Mouse (Mus musculus) gastrocnemius, adult 8-10 months (tissue): Measurements from ENCODE around the gene Npr2. TPM values are rescaled to one million over a fixed set of nuclear protein-coding genes. Genes with fewer than 3 reads are reported as not detected.
"Not testable (repeated sequence)": the region's sequence is repeated elsewhere in the genome, so short reads cannot be mapped to it uniquely, and the experiment has no call there.

Experiments used
- DNase-seq, 2 experiments: peaks; one replicate each; pipeline ENCODE4 v3.0.0; 2022; ENCODE audit warnings: low spot score in 2 of 2
- total RNA-seq, 4 experiments: library from RNA; stranded (reverse); gene quantifications; 2 replicates each; pipeline ENCODE4 v1.2.4; 2022

Gene Npr2
- total RNA-seq, result 10 to 100 TPM; 31.1 to 40.6 (median 32.6) TPM

- peak in 1 of 2 experiments; percentile 45 for DNase-seq
Observed at GRCm38 (mm10) chr4:43631046-43631955, at the start of gene Npr2. Gene Npr2 (plus strand): TSS chr4:43631935.

GRCm38 (mm10) chr4:43582241-43582640 is 49.5 kb upstream of the Npr2 start:
- no peak for DNase-seq

GRCm38 (mm10) chr4:43583421-43583820 is 48.3 kb upstream of the Npr2 start:
- no peak for DNase-seq

DNA sequence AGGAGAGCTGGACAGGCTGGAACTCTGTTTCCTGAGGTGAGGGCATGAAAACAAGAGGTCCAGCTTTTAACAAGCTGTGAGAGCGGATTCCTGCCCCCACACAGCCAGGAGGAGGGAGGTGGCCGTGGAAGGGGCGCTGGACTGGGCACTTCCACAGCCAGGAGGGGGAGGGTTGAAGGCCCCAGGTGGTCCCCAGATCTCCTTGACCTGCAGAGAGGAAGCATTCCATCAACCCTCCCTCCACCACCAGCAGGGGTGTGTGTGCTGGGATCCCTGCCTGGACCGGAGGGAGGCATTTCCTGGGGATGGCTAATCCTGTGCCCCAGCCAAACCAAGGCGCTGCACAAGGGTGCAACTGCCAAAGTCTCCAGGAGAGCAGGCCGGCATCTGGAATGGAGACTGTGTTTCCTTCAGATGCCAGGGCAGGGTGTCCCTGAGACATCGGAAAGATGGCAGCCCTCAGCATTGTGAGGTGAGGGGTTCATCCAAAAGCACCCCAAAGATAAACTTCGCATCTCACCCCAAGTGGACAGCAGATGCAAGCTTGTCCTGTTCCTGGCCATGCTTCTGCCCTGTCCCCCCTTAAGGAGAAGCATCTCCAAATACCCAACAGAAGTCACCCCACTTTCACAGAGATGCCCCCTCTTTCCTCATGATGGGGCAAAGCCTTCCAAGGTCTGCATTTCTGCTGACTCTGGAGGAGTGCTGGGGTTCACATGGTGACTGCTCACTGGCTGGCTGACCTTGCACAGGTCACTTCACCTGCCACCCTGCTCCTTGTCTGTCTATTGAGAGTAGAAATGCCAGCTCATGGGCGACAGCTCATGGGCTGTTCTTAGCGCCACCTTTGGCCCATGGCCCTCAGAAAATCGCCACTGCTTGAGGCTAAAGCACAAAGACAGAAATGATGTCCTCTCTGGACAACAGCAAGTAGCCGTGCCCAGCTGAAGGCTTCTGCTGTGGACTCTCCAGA is 47.0 kb upstream of the Npr2 start, which contains the start of gene Msmp:
TSS of gene Msmp (minus strand) at position 51 of the 973 bp plus-strand sequence.
- no peak for DNase-seq

DNA sequence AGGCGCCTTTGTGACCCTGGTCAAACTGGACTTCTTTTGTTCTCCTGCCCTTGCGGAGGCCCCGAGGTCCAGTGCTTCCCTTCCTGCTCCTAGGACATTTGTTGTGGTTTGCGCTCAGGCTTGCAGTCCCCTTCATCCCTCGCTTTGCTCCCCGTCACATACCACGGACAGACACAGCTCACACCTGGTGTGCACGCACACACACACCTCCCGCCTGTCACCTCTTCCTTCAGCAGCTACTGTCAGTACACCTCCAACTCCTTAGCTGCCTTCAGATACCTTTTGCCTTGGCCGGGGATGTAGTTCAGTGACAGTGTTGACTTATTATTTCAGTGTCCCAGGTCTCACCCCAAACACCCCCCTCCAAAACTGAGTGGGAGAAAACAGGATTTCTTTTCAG is 46.1 kb upstream of the Npr2 start:
- DNase-seq, result no peak

GRCm38 (mm10) chr4:43586411-43586810 is 45.3 kb upstream of the Npr2 start:
- no peak for DNase-seq

GRCm38 (mm10) chr4:43587681-43588080 is 44.1 kb upstream of the Npr2 start:
- DNase-seq, result no peak

- no peak for DNase-seq
Observed at GRCm38 (mm10) chr4:43591543-43591942, 40.2 kb upstream of the Npr2 start.

- DNase-seq, result no peak
Observed at GRCm38 (mm10) chr4:43591961-43592360, 39.8 kb upstream of the Npr2 start.

GRCm38 (mm10) chr4:43593453-43593852 is 38.3 kb upstream of the Npr2 start:
- no peak for DNase-seq

DNA sequence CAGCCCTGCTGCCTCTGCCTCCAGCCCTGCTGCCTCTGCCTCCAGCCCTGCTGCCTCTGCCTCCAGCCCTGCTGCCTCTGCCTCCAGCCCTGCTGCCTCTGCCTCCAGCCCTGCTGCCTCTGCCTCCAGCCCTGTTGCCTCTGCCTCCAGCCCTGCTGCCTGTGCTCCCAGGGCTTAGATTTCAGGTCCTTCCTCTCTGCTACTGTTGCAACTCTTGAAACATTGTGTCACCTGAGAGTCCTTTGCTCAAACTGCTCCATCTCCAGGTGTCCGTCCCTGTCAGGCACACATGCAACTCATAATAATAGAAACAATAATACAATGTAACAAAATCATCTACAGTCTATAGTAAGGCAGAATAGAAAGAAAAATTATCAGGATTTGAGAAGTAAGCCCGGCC is 35.1 kb upstream of the Npr2 start:
- not testable (repeated sequence) for DNase-seq

GRCm38 (mm10) chr4:43598200-43598599 is 33.5 kb upstream of the Npr2 start:
- no peak for DNase-seq

GRCm38 (mm10) chr4:43598650-43599380 is 32.9 kb upstream of the Npr2 start:
- DNase-seq, result no peak

DNA sequence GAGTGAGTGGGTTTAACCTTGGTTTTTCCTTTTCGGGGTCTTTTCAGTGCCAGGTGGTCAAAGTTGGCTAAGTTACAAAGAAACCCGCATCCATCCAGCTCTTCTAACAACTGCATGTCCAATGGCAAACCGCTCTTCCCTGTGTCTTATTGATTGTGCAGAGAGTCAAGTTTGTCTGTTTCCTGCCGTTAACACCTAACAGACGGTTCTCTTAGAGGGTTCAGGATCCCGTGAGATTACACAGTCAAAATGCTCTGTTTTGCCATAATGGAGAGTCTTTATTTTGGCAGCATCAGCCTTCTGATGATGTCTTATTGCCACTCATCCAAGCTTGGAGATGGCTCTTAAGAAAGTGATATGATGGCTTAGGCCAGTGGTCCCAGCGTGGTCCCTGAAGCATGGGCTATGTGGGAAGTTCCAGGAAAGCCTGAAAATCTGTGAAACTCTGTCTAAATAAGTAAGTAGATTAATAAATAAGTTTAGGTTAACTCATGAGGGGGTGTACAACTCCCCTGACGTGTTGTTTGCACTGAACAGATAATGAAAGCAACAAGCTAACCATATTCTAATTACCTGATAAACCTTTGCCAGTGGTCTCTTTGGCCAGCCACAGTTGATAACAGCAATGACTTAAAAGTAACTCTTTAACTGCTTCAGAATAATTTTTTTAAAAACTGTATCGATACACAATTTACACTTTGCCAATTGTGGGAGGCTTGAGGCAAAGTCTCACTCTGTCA is 31.4 kb upstream of the Npr2 start:
- no peak for DNase-seq

GRCm38 (mm10) chr4:43604099-43604498 is 27.6 kb upstream of the Npr2 start:
- DNase-seq, result no peak

GRCm38 (mm10) chr4:43604751-43605685 is 26.7 kb upstream of the Npr2 start:
- DNase-seq, result no peak

- DNase-seq, result no peak
Observed at GRCm38 (mm10) chr4:43612534-43612933, 19.2 kb upstream of the Npr2 start.

DNA sequence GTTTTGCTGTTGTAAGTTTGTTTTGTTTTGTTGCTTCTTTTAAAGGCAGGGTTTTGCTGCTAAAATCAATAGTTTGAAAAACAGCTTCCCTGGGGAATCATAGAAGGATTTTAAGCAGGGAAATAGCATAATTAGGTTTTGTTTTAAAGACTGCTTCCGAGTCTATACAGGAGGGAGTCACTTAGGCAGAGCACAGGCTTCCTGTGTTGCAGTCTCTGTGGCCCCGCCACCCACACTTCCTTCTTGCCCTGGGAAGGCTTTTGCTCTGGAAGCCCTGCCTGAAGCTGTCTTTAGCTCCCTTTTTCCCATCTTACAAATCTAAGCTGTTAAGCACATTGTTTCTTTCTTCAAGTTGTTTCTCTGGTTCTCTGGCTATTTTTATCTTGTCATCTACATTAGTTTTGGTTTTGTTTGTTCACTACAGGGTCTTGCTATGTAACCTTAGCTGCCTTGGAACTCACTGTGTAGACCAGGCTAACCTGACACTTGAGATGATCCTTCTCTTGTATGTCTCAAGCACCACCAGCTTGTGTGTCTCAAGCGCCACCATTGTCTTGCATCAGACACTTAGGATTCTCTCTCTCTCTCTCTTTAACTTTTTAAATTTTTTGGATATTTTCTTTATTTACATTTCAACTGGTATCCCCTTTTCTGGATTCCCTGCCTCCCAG is 18.5 kb upstream of the Npr2 start:
- no peak for DNase-seq
